Mouse (Mus musculus): ENCODE data around the gene Rufy4. TPM values are rescaled to one million over a fixed set of nuclear protein-coding genes. Genes with fewer than 3 reads are reported as not detected.

Rufy4 gene
- polyA plus RNA-seq, 1 experiment from 2014 or later: not detected

- no peaks in the 10 kb centered on the region for H3K36me3 ChIP-seq (ENCODE audit: control insufficient read depth, insufficient read depth)
- no peak for ATAC-seq (ENCODE audit: low read depth)
- H3K4me1 ChIP-seq (ENCODE audit: control insufficient read depth, low read depth, low read length): no peaks in the 10 kb centered on the region; the same call in 1 of the 2 replicates
- 62% methylated on average over 4 of the region's 4 CpGs for WGBS (ENCODE audit: insufficient replicate concordance)
- no peak overlapping the region for H3K4me2 ChIP-seq (ENCODE audit: low read depth, low read length)
- H3K9me3 ChIP-seq (replicated peaks; ENCODE audit: control insufficient read depth, low read length): no peaks in the 10 kb centered on the region
- no peak overlapping the region for H3K4me3 ChIP-seq (ENCODE audit: low read depth, low read length)
- H3K27ac ChIP-seq (ENCODE audit: low read length): no peak overlapping the region
- H3K9ac ChIP-seq (ENCODE audit: low read depth, low read length): no peak overlapping the region
- H3K27me3 ChIP-seq (ENCODE audit: control insufficient read depth, insufficient read depth, low read depth, low read length): no peaks in the 10 kb centered on the region
These were observed 50.4 kb downstream of the Rufy4 start for GRCm38 (mm10) chr1:74175731-74176130.

GRCm38 (mm10) chr1:74178618-74179017 lies 53.3 kb downstream of the Rufy4 start:
- no peaks in the 10 kb centered on the region; the same call in 1 of the 2 replicates for H3K4me1 ChIP-seq (ENCODE audit: control insufficient read depth, low read depth, low read length)
- no peak overlapping the region for H3K27ac ChIP-seq (ENCODE audit: low read length)
- no peak overlapping the region for H3K9ac ChIP-seq (ENCODE audit: low read depth, low read length)
- no peaks in the 10 kb centered on the region for H3K36me3 ChIP-seq (ENCODE audit: control insufficient read depth, insufficient read depth)
- H3K4me3 ChIP-seq (ENCODE audit: low read depth, low read length): no peak overlapping the region
- 40% methylated on average over 3 of the region's 3 CpGs for WGBS (ENCODE audit: insufficient replicate concordance)
- H3K4me2 ChIP-seq (ENCODE audit: low read depth, low read length): no peak overlapping the region
- H3K27me3 ChIP-seq (ENCODE audit: control insufficient read depth, insufficient read depth, low read depth, low read length): no peaks in the 10 kb centered on the region
- no peaks in the 10 kb centered on the region for H3K9me3 ChIP-seq (replicated peaks; ENCODE audit: control insufficient read depth, low read length)
- ATAC-seq (ENCODE audit: low read depth): no peak

GRCm38 (mm10) chr1:74179624-74180408 lies 54.5 kb downstream of the Rufy4 start:
- H3K27ac ChIP-seq (ENCODE audit: low read length): no peak overlapping the region
- no peaks in the 10 kb centered on the region for H3K27me3 ChIP-seq (ENCODE audit: control insufficient read depth, insufficient read depth, low read depth, low read length)
- H3K4me3 ChIP-seq (ENCODE audit: low read depth, low read length): no peak overlapping the region
- no peaks in the 10 kb centered on the region for H3K36me3 ChIP-seq (ENCODE audit: control insufficient read depth, insufficient read depth)
- no peak overlapping the region for H3K9ac ChIP-seq (ENCODE audit: low read depth, low read length)
- H3K9me3 ChIP-seq (replicated peaks; ENCODE audit: control insufficient read depth, low read length): no peaks in the 10 kb centered on the region
- ATAC-seq (ENCODE audit: low read depth): no peak
- H3K4me2 ChIP-seq (ENCODE audit: low read depth, low read length): no peak overlapping the region
- 45% methylated on average over 9 of the region's 9 CpGs for WGBS (ENCODE audit: insufficient replicate concordance)
- H3K4me1 ChIP-seq (ENCODE audit: control insufficient read depth, low read depth, low read length): no peaks in the 10 kb centered on the region; the same call in 1 of the 2 replicates

GRCm38 (mm10) chr1:74181462-74181861 lies 56.1 kb downstream of the Rufy4 start:
- no peak overlapping the region for H3K4me3 ChIP-seq (ENCODE audit: low read depth, low read length)
- H3K4me2 ChIP-seq (ENCODE audit: low read depth, low read length): no peak overlapping the region
- H3K9ac ChIP-seq (ENCODE audit: low read depth, low read length): no peak overlapping the region
- WGBS (ENCODE audit: insufficient replicate concordance): 38% methylated on average over 2 of the region's 2 CpGs
- H3K27me3 ChIP-seq (ENCODE audit: control insufficient read depth, insufficient read depth, low read depth, low read length): no peaks in the 10 kb centered on the region
- H3K27ac ChIP-seq (ENCODE audit: low read length): no peak overlapping the region
- ATAC-seq (ENCODE audit: low read depth): no peak
- H3K9me3 ChIP-seq (replicated peaks; ENCODE audit: control insufficient read depth, low read length): no peaks in the 10 kb centered on the region
- no peaks in the 10 kb centered on the region for H3K4me1 ChIP-seq (ENCODE audit: control insufficient read depth, low read depth, low read length)
- no peaks in the 10 kb centered on the region for H3K36me3 ChIP-seq (ENCODE audit: control insufficient read depth, insufficient read depth)

- Histone ChIP-seq H3K4me1 (ENCODE audit: control insufficient read depth, low read depth, low read length) (no peaks in the 10 kb centered on the region), H3K27me3 (ENCODE audit: control insufficient read depth, insufficient read depth, low read depth, low read length) (no peaks in the 10 kb centered on the region), H3K9ac (ENCODE audit: low read depth, low read length) (no peak overlapping the region), H3K4me2 (ENCODE audit: low read depth, low read length) (no peak overlapping the region), H3K4me3 (ENCODE audit: low read depth, low read length) (no peak overlapping the region), H3K9me3 (replicated peaks; ENCODE audit: control insufficient read depth, low read length) (no peaks in the 10 kb centered on the region), H3K36me3 (ENCODE audit: control insufficient read depth, insufficient read depth) (no peaks in the 10 kb centered on the region), H3K27ac (ENCODE audit: low read length) (no peak overlapping the region)
- 55% methylated on average over 2 of the region's 2 CpGs for WGBS (ENCODE audit: insufficient replicate concordance)
- no peak for ATAC-seq (ENCODE audit: low read depth)
These were observed 57.7 kb downstream of the Rufy4 start for GRCm38 (mm10) chr1:74183006-74183405.

- Histone ChIP-seq H3K27me3 (ENCODE audit: control insufficient read depth, insufficient read depth, low read depth, low read length) (no peaks in the 10 kb centered on the region), H3K4me3 (ENCODE audit: low read depth, low read length) (no peak overlapping the region), H3K4me2 (ENCODE audit: low read depth, low read length) (no peak overlapping the region), H3K36me3 (ENCODE audit: control insufficient read depth, insufficient read depth) (no peaks in the 10 kb centered on the region), H3K9me3 (replicated peaks; ENCODE audit: control insufficient read depth, low read length) (no peaks in the 10 kb centered on the region), H3K27ac (ENCODE audit: low read length) (no peak overlapping the region), H3K9ac (ENCODE audit: low read depth, low read length) (no peak overlapping the region), H3K4me1 (ENCODE audit: control insufficient read depth, low read depth, low read length) (no peaks in the 10 kb centered on the region)
- no peak for ATAC-seq (ENCODE audit: low read depth)
- 73% methylated on average over 7 of the region's 7 CpGs for WGBS (ENCODE audit: insufficient replicate concordance)
These were observed 65.1 kb downstream of the Rufy4 start for GRCm38 (mm10) chr1:74190471-74190870.

- Histone ChIP-seq H3K4me3 (ENCODE audit: low read depth, low read length) (no peak overlapping the region), H3K9me3 (replicated peaks; ENCODE audit: control insufficient read depth, low read length) (no peaks in the 10 kb centered on the region), H3K36me3 (ENCODE audit: control insufficient read depth, insufficient read depth) (no peaks in the 10 kb centered on the region), H3K4me1 (ENCODE audit: control insufficient read depth, low read depth, low read length) (peaks cover under 1% of the 10 kb centered on the region; the same call in 1 of the 2 replicates), H3K27ac (ENCODE audit: low read length) (no peak overlapping the region), H3K4me2 (ENCODE audit: low read depth, low read length) (no peak overlapping the region), H3K27me3 (ENCODE audit: control insufficient read depth, insufficient read depth, low read depth, low read length) (no peaks in the 10 kb centered on the region), H3K9ac (ENCODE audit: low read depth, low read length) (no peak overlapping the region)
- ATAC-seq (ENCODE audit: low read depth): no peak
- WGBS (ENCODE audit: insufficient replicate concordance): 55% methylated on average over 2 of the region's 2 CpGs
These were observed 67.4 kb downstream of the Rufy4 start for GRCm38 (mm10) chr1:74192711-74193110.

GRCm38 (mm10) chr1:74194445-74194844 lies 69.1 kb downstream of the Rufy4 start, which contains the start of gene Cxcr1:
Gene Cxcr1 (minus strand): TSS chr1:74194631.
- ATAC-seq (ENCODE audit: low read depth): no peak
- H3K4me1 ChIP-seq (ENCODE audit: control insufficient read depth, low read depth, low read length): peaks cover 3% of the 10 kb centered on the region
- H3K36me3 ChIP-seq (ENCODE audit: control insufficient read depth, insufficient read depth): no peaks in the 10 kb centered on the region
- WGBS (ENCODE audit: insufficient replicate concordance): 41% methylated on average over 8 of the region's 8 CpGs
- no peak within 1 kb of the TSS for H3K4me3 ChIP-seq (ENCODE audit: low read depth, low read length)
- H3K9ac ChIP-seq (ENCODE audit: low read depth, low read length): no peak within 1 kb of the TSS
- no peaks in the 10 kb centered on the region for H3K9me3 ChIP-seq (replicated peaks; ENCODE audit: control insufficient read depth, low read length)
- H3K4me2 ChIP-seq (ENCODE audit: low read depth, low read length): no peak within 1 kb of the TSS
- H3K27ac ChIP-seq (ENCODE audit: low read length): no peak within 1 kb of the TSS
- no peaks in the 10 kb centered on the region for H3K27me3 ChIP-seq (ENCODE audit: control insufficient read depth, insufficient read depth, low read depth, low read length)

GRCm38 (mm10) chr1:74195961-74196360 lies 70.6 kb downstream of the Rufy4 start:
- no peak for ATAC-seq (ENCODE audit: low read depth)
- Histone ChIP-seq H3K36me3 (ENCODE audit: control insufficient read depth, insufficient read depth) (no peaks in the 10 kb centered on the region), H3K27ac (ENCODE audit: low read length) (peak overlapping the region; percentile 74), H3K9me3 (replicated peaks; ENCODE audit: control insufficient read depth, low read length) (no peaks in the 10 kb centered on the region), H3K4me3 (ENCODE audit: low read depth, low read length) (no peak overlapping the region), H3K4me1 (ENCODE audit: control insufficient read depth, low read depth, low read length) (peaks cover 5% of the 10 kb centered on the region), H3K4me2 (ENCODE audit: low read depth, low read length) (no peak overlapping the region), H3K27me3 (ENCODE audit: control insufficient read depth, insufficient read depth, low read depth, low read length) (no peaks in the 10 kb centered on the region), H3K9ac (ENCODE audit: low read depth, low read length) (no peak overlapping the region)
- 26% methylated on average over 7 of the region's 7 CpGs for WGBS (ENCODE audit: insufficient replicate concordance)
